Mouse (Mus musculus) gastrocnemius, postnatal 36 days (tissue): ENCODE data around the gene Negr1. TPM values are rescaled to one million over a fixed set of nuclear protein-coding genes. Genes with fewer than 3 reads are reported as not detected.

ENCODE experiments used
- DNase-seq, 2 experiments: peaks; one replicate each; pipeline ENCODE4 v3.0.0; 2022
- intact Hi-C: fragments of 180-260 bp; cut with DNase I; formaldehyde crosslinking; loops from one replicate; pipeline ENCODE4 v1.15.1; 2025
- total RNA-seq, 2 experiments: library from RNA; stranded (reverse); gene quantifications; 2 replicates each; pipeline ENCODE4 v1.2.3; 2021

Gene Negr1
- total RNA-seq, 2 experiments from 2014 or later, result 0.42 to 0.54 TPM

GRCm38 (mm10) chr3:157190551-157190950 lies 629.0 kb downstream of the Negr1 start:
- no peak for DNase-seq
- intact Hi-C loops, result no loop called here

- intact Hi-C loops, result no loop called here
- DNase-seq, result no peak
These were observed 630.4 kb downstream of the Negr1 start for GRCm38 (mm10) chr3:157192021-157192420.

- intact Hi-C loops, result no loop called here
- DNase-seq, result no peak
These were observed 631.5 kb downstream of the Negr1 start for GRCm38 (mm10) chr3:157193141-157193540.

- intact Hi-C loops, result no loop called here
- no peak for DNase-seq
These were observed 637.1 kb downstream of the Negr1 start for GRCm38 (mm10) chr3:157198659-157199058.

- DNase-seq, result no peak
- intact Hi-C loops, result no loop called here
These were observed 640.1 kb downstream of the Negr1 start for GRCm38 (mm10) chr3:157201726-157202125.

- intact Hi-C loops, result no loop called here
- no peak for DNase-seq
These were observed 642.0 kb downstream of the Negr1 start for GRCm38 (mm10) chr3:157203573-157203972.

- no peak for DNase-seq
- intact Hi-C loops, result no loop called here
These were observed 645.2 kb downstream of the Negr1 start for GRCm38 (mm10) chr3:157206752-157207151.

GRCm38 (mm10) chr3:157208966-157209365 lies 647.4 kb downstream of the Negr1 start:
- intact Hi-C loops, result no loop called here
- no peak for DNase-seq

- no peak for DNase-seq
- intact Hi-C loops, result no loop called here
These were observed 647.8 kb downstream of the Negr1 start for GRCm38 (mm10) chr3:157209386-157209785.

- DNase-seq, result no peak
- intact Hi-C loops, result no loop called here
These were observed 654.5 kb downstream of the Negr1 start for GRCm38 (mm10) chr3:157215937-157216719.

- intact Hi-C loops, result no loop called here
- no peak for DNase-seq
These were observed 656.2 kb downstream of the Negr1 start for GRCm38 (mm10) chr3:157217794-157218193.

GRCm38 (mm10) chr3:157224920-157225319 lies 663.3 kb downstream of the Negr1 start:
- no peak for DNase-seq
- intact Hi-C loops, result no loop called here

- intact Hi-C loops, result loop anchor here (10.0 kb wide), 1 partner anchor 222 kb away; no protein-coding TSS in a partner anchor
- no peak for DNase-seq
These were observed 671.1 kb downstream of the Negr1 start for GRCm38 (mm10) chr3:157232723-157233122.

- intact Hi-C loops, result no loop called here
- DNase-seq, result no peak
These were observed 678.6 kb downstream of the Negr1 start for GRCm38 (mm10) chr3:157240240-157240639.

GRCm38 (mm10) chr3:157255446-157255845 lies 693.9 kb downstream of the Negr1 start:
- no peak for DNase-seq
- intact Hi-C loops, result no loop called here

GRCm38 (mm10) chr3:157255863-157256262 lies 694.3 kb downstream of the Negr1 start:
- intact Hi-C loops, result no loop called here
- no peak for DNase-seq

GRCm38 (mm10) chr3:157268742-157269141 lies 707.1 kb downstream of the Negr1 start:
- intact Hi-C loops, result no loop called here
- no peak for DNase-seq

GRCm38 (mm10) chr3:157272379-157272778 lies 710.8 kb downstream of the Negr1 start:
- intact Hi-C loops, result no loop called here
- no peak for DNase-seq

GRCm38 (mm10) chr3:157274143-157274542 lies 712.5 kb downstream of the Negr1 start:
- intact Hi-C loops, result no loop called here
- DNase-seq, result no peak

- no peak for DNase-seq
- intact Hi-C loops, result no loop called here
These were observed 718.1 kb downstream of the Negr1 start for GRCm38 (mm10) chr3:157279717-157280116.

GRCm38 (mm10) chr3:157281259-157281658 lies 719.7 kb downstream of the Negr1 start:
- DNase-seq, result no peak
- intact Hi-C loops, result no loop called here

GRCm38 (mm10) chr3:157291286-157291685 lies 729.7 kb downstream of the Negr1 start:
- intact Hi-C loops, result no loop called here
- DNase-seq, result no peak

GRCm38 (mm10) chr3:157297216-157297615 lies 735.6 kb downstream of the Negr1 start:
- DNase-seq, result no peak
- intact Hi-C loops, result no loop called here
